Mouse (Mus musculus): ENCODE data around the gene Higd2a. TPM values are rescaled to one million over a fixed set of nuclear protein-coding genes. Genes with fewer than 3 reads are reported as not detected.

Higd2a gene
- polyA plus RNA-seq, 1 experiment from 2014 or later, result 295 TPM

GRCm38 (mm10) chr13:54591776-54592356 is 1.9 kb downstream of the Higd2a start:
- Histone ChIP-seq H3K27me3 (ENCODE audit: control insufficient read depth, insufficient read depth, low read length) (no peaks in the 10 kb centered on the region), H3K9me3 (ENCODE audit: control insufficient read depth, low read length) (no peaks in the 10 kb centered on the region), H3K4me3 (ENCODE audit: low read depth, low read length) (0 out of 2 replicates have a peak overlapping the region, but pooled peaks have one; percentile 1), H3K27ac (ENCODE audit: low read depth, low read length) (no peak overlapping the region), H3K4me1 (ENCODE audit: control insufficient read depth, insufficient read depth, low read length) (peaks cover 14% of the 10 kb centered on the region; the same call in 1 of the 2 replicates), H3K9ac (replicated peaks; ENCODE audit: low read depth, low read length) (no peak overlapping the region), H3K4me2 (ENCODE audit: low read depth, low read length) (peak overlapping the region; percentile 4; the same call in 1 of the 2 replicates), H3K36me3 (ENCODE audit: control insufficient read depth, insufficient read depth, low read length) (peaks cover 5% of the 10 kb centered on the region; the same call in 1 of the 2 replicates)
- no peak for ATAC-seq (ENCODE audit: low read depth)
- WGBS, result 91% methylated on average over 8 of the region's 8 CpGs

- no peaks in the 10 kb centered on the region for H3K9me3 ChIP-seq (ENCODE audit: control insufficient read depth, low read length)
- H3K4me2 ChIP-seq (ENCODE audit: low read depth, low read length), result no peak overlapping the region
- 91% methylated on average over 11 of the region's 11 CpGs for WGBS
- no peak for ATAC-seq (ENCODE audit: low read depth)
- no peak overlapping the region for H3K4me3 ChIP-seq (ENCODE audit: low read depth, low read length)
- no peak overlapping the region for H3K9ac ChIP-seq (replicated peaks; ENCODE audit: low read depth, low read length)
- no peak overlapping the region for H3K27ac ChIP-seq (ENCODE audit: low read depth, low read length)
- peaks cover 10% of the 10 kb centered on the region; the same call in 1 of the 2 replicates for H3K36me3 ChIP-seq (ENCODE audit: control insufficient read depth, insufficient read depth, low read length)
- H3K4me1 ChIP-seq (ENCODE audit: control insufficient read depth, insufficient read depth, low read length), result peaks cover 14% of the 10 kb centered on the region; the same call in 1 of the 2 replicates
- no peaks in the 10 kb centered on the region for H3K27me3 ChIP-seq (ENCODE audit: control insufficient read depth, insufficient read depth, low read length)
These were observed 3.6 kb downstream of the Higd2a start for GRCm38 (mm10) chr13:54593617-54594016.

- peaks cover 10% of the 10 kb centered on the region; the same call in 1 of the 2 replicates for H3K36me3 ChIP-seq (ENCODE audit: control insufficient read depth, insufficient read depth, low read length)
- H3K9me3 ChIP-seq (ENCODE audit: control insufficient read depth, low read length), result no peaks in the 10 kb centered on the region
- no peak overlapping the region for H3K4me2 ChIP-seq (ENCODE audit: low read depth, low read length)
- H3K4me1 ChIP-seq (ENCODE audit: control insufficient read depth, insufficient read depth, low read length), result peaks cover 6% of the 10 kb centered on the region; the same call in 1 of the 2 replicates
- H3K4me3 ChIP-seq (ENCODE audit: low read depth, low read length), result no peak overlapping the region
- WGBS, result 84% methylated on average over 8 of the region's 8 CpGs
- ATAC-seq (ENCODE audit: low read depth), result no peak; the same call in 1 of the 2 replicates
- no peak overlapping the region for H3K9ac ChIP-seq (replicated peaks; ENCODE audit: low read depth, low read length)
- H3K27me3 ChIP-seq (ENCODE audit: control insufficient read depth, insufficient read depth, low read length), result no peaks in the 10 kb centered on the region
- no peak overlapping the region for H3K27ac ChIP-seq (ENCODE audit: low read depth, low read length)
These were observed 6.2 kb downstream of the Higd2a start for GRCm38 (mm10) chr13:54596107-54596690.

- no peak overlapping the region for H3K9ac ChIP-seq (replicated peaks; ENCODE audit: low read depth, low read length)
- H3K36me3 ChIP-seq (ENCODE audit: control insufficient read depth, insufficient read depth, low read length), result peaks cover 10% of the 10 kb centered on the region; the same call in 1 of the 2 replicates
- WGBS, result 65% methylated on average over 5 of the region's 5 CpGs
- no peak for ATAC-seq (ENCODE audit: low read depth)
- H3K9me3 ChIP-seq (ENCODE audit: control insufficient read depth, low read length), result no peaks in the 10 kb centered on the region
- no peaks in the 10 kb centered on the region for H3K27me3 ChIP-seq (ENCODE audit: control insufficient read depth, insufficient read depth, low read length)
- H3K4me2 ChIP-seq (ENCODE audit: low read depth, low read length), result no peak overlapping the region
- H3K4me3 ChIP-seq (ENCODE audit: low read depth, low read length), result no peak overlapping the region
- H3K4me1 ChIP-seq (ENCODE audit: control insufficient read depth, insufficient read depth, low read length), result no peaks in the 10 kb centered on the region
- H3K27ac ChIP-seq (ENCODE audit: low read depth, low read length), result no peak overlapping the region
These were observed 6.9 kb downstream of the Higd2a start for GRCm38 (mm10) chr13:54596870-54597269.

- no peak for ATAC-seq (ENCODE audit: low read depth)
- no peak overlapping the region for H3K27ac ChIP-seq (ENCODE audit: low read depth, low read length)
- no peak overlapping the region for H3K9ac ChIP-seq (replicated peaks; ENCODE audit: low read depth, low read length)
- 92% methylated on average over 12 of the region's 12 CpGs for WGBS
- no peaks in the 10 kb centered on the region for H3K27me3 ChIP-seq (ENCODE audit: control insufficient read depth, insufficient read depth, low read length)
- no peaks in the 10 kb centered on the region for H3K9me3 ChIP-seq (ENCODE audit: control insufficient read depth, low read length)
- peaks cover 10% of the 10 kb centered on the region; the same call in 1 of the 2 replicates for H3K36me3 ChIP-seq (ENCODE audit: control insufficient read depth, insufficient read depth, low read length)
- H3K4me1 ChIP-seq (ENCODE audit: control insufficient read depth, insufficient read depth, low read length), result no peaks in the 10 kb centered on the region
- no peak overlapping the region for H3K4me3 ChIP-seq (ENCODE audit: low read depth, low read length)
- no peak overlapping the region for H3K4me2 ChIP-seq (ENCODE audit: low read depth, low read length)
These were observed 8.7 kb downstream of the Higd2a start for GRCm38 (mm10) chr13:54598622-54599143.

GRCm38 (mm10) chr13:54602639-54603111 is 12.7 kb downstream of the Higd2a start:
- no peaks in the 10 kb centered on the region for H3K4me1 ChIP-seq (ENCODE audit: control insufficient read depth, insufficient read depth, low read length)
- no peak for ATAC-seq (ENCODE audit: low read depth)
- H3K27ac ChIP-seq (ENCODE audit: low read depth, low read length), result no peak overlapping the region
- no peak overlapping the region for H3K9ac ChIP-seq (replicated peaks; ENCODE audit: low read depth, low read length)
- 28% methylated on average over 3 of the region's 3 CpGs for WGBS
- H3K4me2 ChIP-seq (ENCODE audit: low read depth, low read length), result no peak overlapping the region
- H3K27me3 ChIP-seq (ENCODE audit: control insufficient read depth, insufficient read depth, low read length), result no peaks in the 10 kb centered on the region
- no peak overlapping the region for H3K4me3 ChIP-seq (ENCODE audit: low read depth, low read length)
- no peaks in the 10 kb centered on the region for H3K9me3 ChIP-seq (ENCODE audit: control insufficient read depth, low read length)
- peaks cover 15% of the 10 kb centered on the region for H3K36me3 ChIP-seq (ENCODE audit: control insufficient read depth, insufficient read depth, low read length)

- Histone ChIP-seq H3K4me1 (ENCODE audit: control insufficient read depth, insufficient read depth, low read length) (peaks cover 4% of the 10 kb centered on the region), H3K27ac (ENCODE audit: low read depth, low read length) (no peak overlapping the region), H3K27me3 (ENCODE audit: control insufficient read depth, insufficient read depth, low read length) (no peaks in the 10 kb centered on the region), H3K4me3 (ENCODE audit: low read depth, low read length) (no peak overlapping the region), H3K4me2 (ENCODE audit: low read depth, low read length) (no peak overlapping the region), H3K36me3 (ENCODE audit: control insufficient read depth, insufficient read depth, low read length) (peaks cover 9% of the 10 kb centered on the region; the same call in 1 of the 2 replicates), H3K9ac (replicated peaks; ENCODE audit: low read depth, low read length) (no peak overlapping the region), H3K9me3 (ENCODE audit: control insufficient read depth, low read length) (no peaks in the 10 kb centered on the region)
- ATAC-seq (ENCODE audit: low read depth), result no peak
These were observed 13.5 kb downstream of the Higd2a start for GRCm38 (mm10) chr13:54603501-54603900.

- no peaks in the 10 kb centered on the region for H3K9me3 ChIP-seq (ENCODE audit: control insufficient read depth, low read length)
- H3K4me2 ChIP-seq (ENCODE audit: low read depth, low read length), result no peak overlapping the region
- ATAC-seq (ENCODE audit: low read depth), result no peak
- H3K4me3 ChIP-seq (ENCODE audit: low read depth, low read length), result no peak overlapping the region
- peaks cover 9% of the 10 kb centered on the region; the same call in 1 of the 2 replicates for H3K36me3 ChIP-seq (ENCODE audit: control insufficient read depth, insufficient read depth, low read length)
- H3K27ac ChIP-seq (ENCODE audit: low read depth, low read length), result no peak overlapping the region
- WGBS, result 62% methylated on average over 4 of the region's 4 CpGs
- no peaks in the 10 kb centered on the region for H3K27me3 ChIP-seq (ENCODE audit: control insufficient read depth, insufficient read depth, low read length)
- H3K4me1 ChIP-seq (ENCODE audit: control insufficient read depth, insufficient read depth, low read length), result peaks cover 11% of the 10 kb centered on the region
- H3K9ac ChIP-seq (replicated peaks; ENCODE audit: low read depth, low read length), result no peak overlapping the region
These were observed 14.2 kb downstream of the Higd2a start for GRCm38 (mm10) chr13:54604221-54604620.

GRCm38 (mm10) chr13:54605426-54605825 is 15.4 kb downstream of the Higd2a start:
- Histone ChIP-seq H3K4me3 (ENCODE audit: low read depth, low read length) (no peak overlapping the region), H3K27me3 (ENCODE audit: control insufficient read depth, insufficient read depth, low read length) (no peaks in the 10 kb centered on the region), H3K27ac (ENCODE audit: low read depth, low read length) (no peak overlapping the region), H3K4me1 (ENCODE audit: control insufficient read depth, insufficient read depth, low read length) (peaks cover 18% of the 10 kb centered on the region), H3K9ac (replicated peaks; ENCODE audit: low read depth, low read length) (no peak overlapping the region), H3K9me3 (ENCODE audit: control insufficient read depth, low read length) (no peaks in the 10 kb centered on the region), H3K36me3 (ENCODE audit: control insufficient read depth, insufficient read depth, low read length) (peaks cover 9% of the 10 kb centered on the region; the same call in 1 of the 2 replicates), H3K4me2 (ENCODE audit: low read depth, low read length) (no peak overlapping the region)
- WGBS, result 80% methylated on average over 5 of the region's 5 CpGs
- no peak for ATAC-seq (ENCODE audit: low read depth)

All from neural tube, embryonic 14.5 days (tissue).